Mouse (Mus musculus) heart, postnatal 0 days (tissue): ENCODE results near the gene Map4k2. TPM values are rescaled to one million over a fixed set of nuclear protein-coding genes. Genes with fewer than 3 reads are reported as not detected.

Experiments used
- ATAC-seq: fragments of 200-750 bp; cut with Nextera tagmentation; 2 replicates; pipeline ENCODE4 v1.8.0; 2017; ENCODE audit warnings: low read depth, moderate number of reproducible peaks, moderate library complexity; ENCODE audit not compliant: insufficient read depth
- DNase-seq: peaks from one replicate; pipeline ENCODE4 v3.0.0-alpha.2; 2016; ENCODE audit warnings: low spot score
- H3K27ac ChIP-seq: fragments of 300-500 bp; sonication (generic); 2 replicates; pipeline ENCODE4 v1.5.1; 2014; ENCODE audit warnings: low read depth, mild to moderate bottlenecking
- H3K27me3 ChIP-seq: fragments of 300-500 bp; sonication (generic); 2 replicates; pipeline ENCODE4 v1.6.1; 2014; ENCODE audit warnings: low read length, mixed read lengths; ENCODE audit not compliant: control insufficient read depth, insufficient read depth
- H3K36me3 ChIP-seq: fragments of 300-500 bp; sonication (generic); replicated peaks from 2 replicates; pipeline ENCODE4 v1.6.1; 2014; ENCODE audit warnings: low read length, mixed read lengths; ENCODE audit not compliant: control insufficient read depth, insufficient read depth
- H3K4me1 ChIP-seq: fragments of 300-500 bp; sonication (generic); 2 replicates; pipeline ENCODE4 v1.6.1; 2014; ENCODE audit warnings: antibody characterized with exemption; ENCODE audit not compliant: control insufficient read depth, insufficient read depth
- H3K4me2 ChIP-seq: fragments of 300-500 bp; sonication (generic); 2 replicates; pipeline ENCODE4 v1.6.1; 2014; ENCODE audit warnings: low read depth, mild to moderate bottlenecking, low read length, moderate library complexity
- H3K4me3 ChIP-seq: fragments of 300-500 bp; sonication (generic); 2 replicates; pipeline ENCODE4 v1.5.1; 2014; ENCODE audit warnings: low read depth, low read length
- H3K9ac ChIP-seq: fragments of 300-500 bp; sonication (generic); replicated peaks from 2 replicates; pipeline ENCODE4 v1.6.1; 2014; ENCODE audit warnings: low read depth, low read length, mixed read lengths
- H3K9me3 ChIP-seq: fragments of 300-500 bp; sonication (generic); replicated peaks from 2 replicates; pipeline ENCODE4 v1.6.1; 2016; ENCODE audit warnings: low read length; ENCODE audit not compliant: control insufficient read depth
- CTCF ChIP-seq: IDR thresholded peaks from 2 replicates; pipeline ENCODE4 v1.5.1; 2016; ENCODE audit warnings: antibody characterized with exemption, control low read depth, low read depth
- EP300 ChIP-seq: IDR thresholded peaks from 2 replicates; pipeline ENCODE4 v1.6.1; 2016; ENCODE audit warnings: antibody characterized with exemption, low read depth
- WGBS: fragments of 180-500 bp; shearing (Covaris S2); extraction: QIAGEN DNeasy Blood & Tissue Kit; methylation state at CpG from one replicate; pipeline ENCODE4 v1.1.7; 2014; 5-methylcytosine and 5-hydroxymethylcytosine counted together
- polyA plus RNA-seq: library from polyadenylated mRNA; unstranded; fragments of >200 nt; fragmentation: Nextera tagmentation; extraction: Ambion mirVana; gene quantifications from 2 replicates; pipeline ENCODE4 v1.2.1, GENCODE M21; 2015
- total RNA-seq: library from RNA; depleted of rRNA; stranded (reverse); fragments of >200 nt; gene quantifications from 2 replicates; pipeline ENCODE4 v1.2.3, GENCODE M21; 2014; ENCODE audit warnings: low replicate concordance

Map4k2 gene
- total and polyA plus RNA-seq, 2 experiments from 2014 or later, result 10.1 to 48.4 TPM

GRCm38 (mm10) chr19:6386234-6386633, 45.3 kb downstream of the Map4k2 start:
- Histone ChIP-seq H3K9ac (0 out of 2 replicates have a peak overlapping the region, but pooled peaks have one; percentile 23), H3K4me2 (peak overlapping the region; percentile 67)
- WGBS, result 59% methylated on average over 9 of the region's 9 CpGs

GRCm38 (mm10) chr19:6388006-6388405, 47.1 kb downstream of the Map4k2 start:
- H3K9ac ChIP-seq, result no peak overlapping the region
- no peak overlapping the region for H3K4me3 ChIP-seq
- no peak overlapping the region for H3K27ac ChIP-seq
- peaks cover 17% of the 10 kb centered on the region for H3K4me1 ChIP-seq
- ATAC-seq, result no peak
- peaks cover 59% of the 10 kb centered on the region for H3K36me3 ChIP-seq
- no peaks in the 10 kb centered on the region for H3K9me3 ChIP-seq
- H3K4me2 ChIP-seq, result no peak overlapping the region
- 65% methylated on average over 13 of the region's 13 CpGs for WGBS
- TF ChIP-seq EP300, result no peak
- peak; percentile 44 for TF ChIP-seq CTCF
- no peaks in the 10 kb centered on the region for H3K27me3 ChIP-seq
- no peak for DNase-seq

More at GRCm38 (mm10) chr19:6386234-6386633, 45.3 kb downstream of the Map4k2 start:
- peaks cover 41% of the 10 kb centered on the region for H3K36me3 ChIP-seq
- H3K4me1 ChIP-seq, result peaks cover 29% of the 10 kb centered on the region
- ATAC-seq (no peak), DNase-seq (no peak)
- no peak overlapping the region for H3K27ac ChIP-seq
- H3K27me3 ChIP-seq, result no peaks in the 10 kb centered on the region
- TF ChIP-seq CTCF, result no peak
- TF ChIP-seq EP300, result no peak
- H3K4me3 ChIP-seq, result peak overlapping the region; percentile 52
- no peaks in the 10 kb centered on the region for H3K9me3 ChIP-seq

- no peak for ATAC-seq
Measured at GRCm38 (mm10) chr19:6389803-6390202, 48.9 kb downstream of the Map4k2 start.

GRCm38 (mm10) chr19:6390251-6390650, 49.3 kb downstream of the Map4k2 start:
- Histone ChIP-seq H3K4me3 (no peak overlapping the region), H3K4me1 (peaks cover 5% of the 10 kb centered on the region; the same call in 1 of the 2 replicates), H3K4me2 (no peak overlapping the region), H3K9me3 (no peaks in the 10 kb centered on the region), H3K36me3 (peaks cover 74% of the 10 kb centered on the region), H3K27ac (no peak overlapping the region), H3K27me3 (no peaks in the 10 kb centered on the region), H3K9ac (no peak overlapping the region)
- 72% methylated on average over 6 of the region's 6 CpGs for WGBS
- TF ChIP-seq EP300 (no peak), CTCF (no peak)
- DNase-seq (no peak), ATAC-seq (no peak)

More at GRCm38 (mm10) chr19:6389803-6390202, 48.9 kb downstream of the Map4k2 start:
- H3K27me3 ChIP-seq, result no peaks in the 10 kb centered on the region
- peaks cover 5% of the 10 kb centered on the region; the same call in 1 of the 2 replicates for H3K4me1 ChIP-seq
- H3K27ac ChIP-seq, result no peak overlapping the region
- H3K9ac ChIP-seq, result no peak overlapping the region
- H3K4me3 ChIP-seq, result no peak overlapping the region
- DNase-seq, result no peak
- 47% methylated on average over 16 of the region's 16 CpGs for WGBS
- no peak for TF ChIP-seq EP300
- TF ChIP-seq CTCF, result no peak
- peaks cover 74% of the 10 kb centered on the region for H3K36me3 ChIP-seq
- peak overlapping the region; percentile 8; the same call in 1 of the 2 replicates for H3K4me2 ChIP-seq
- H3K9me3 ChIP-seq, result no peaks in the 10 kb centered on the region

GRCm38 (mm10) chr19:6392743-6393393, 51.9 kb downstream of the Map4k2 start:
- DNase-seq (no peak), ATAC-seq (no peak)
- H3K27ac ChIP-seq, result no peak overlapping the region
- no peak overlapping the region for H3K9ac ChIP-seq
- TF ChIP-seq CTCF, result peak; percentile 40
- TF ChIP-seq EP300, result no peak
- H3K4me3 ChIP-seq, result no peak overlapping the region
- WGBS, result 92% methylated on average over 14 of the region's 14 CpGs
- H3K4me2 ChIP-seq, result no peak overlapping the region
- no peaks in the 10 kb centered on the region for H3K4me1 ChIP-seq
- peaks cover 69% of the 10 kb centered on the region for H3K36me3 ChIP-seq
- no peaks in the 10 kb centered on the region for H3K27me3 ChIP-seq
- no peaks in the 10 kb centered on the region for H3K9me3 ChIP-seq

- WGBS, result 88% methylated on average over 16 of the region's 16 CpGs
- Histone ChIP-seq H3K9ac (no peak overlapping the region), H3K27me3 (no peaks in the 10 kb centered on the region), H3K36me3 (peaks cover 65% of the 10 kb centered on the region), H3K4me2 (no peak overlapping the region), H3K4me3 (no peak overlapping the region), H3K9me3 (no peaks in the 10 kb centered on the region), H3K4me1 (peaks cover 6% of the 10 kb centered on the region; the same call in 1 of the 2 replicates), H3K27ac (no peak overlapping the region)
- DNase-seq, result no peak
- no peak for ATAC-seq
- TF ChIP-seq CTCF (no peak), EP300 (no peak)
Measured at GRCm38 (mm10) chr19:6393637-6394036, 52.7 kb downstream of the Map4k2 start.
